Mouse (Mus musculus) T-helper 2 cell (primary cell): ENCODE results near the gene Cttn.

Experiments
- in situ Hi-C: fragments of 300-600 bp; cut with MboI, MseI; formaldehyde crosslinking; loops from one replicate; pipeline ENCODE4 v1.15.1; 2025; ENCODE audit warnings: high pct_unique_total_duplicates

Gene Cttn

GRCm38 (mm10) chr7:144449637-144450570 is 20.9 kb downstream of the Cttn start:
- in situ Hi-C loops, result no loop called here

DNA sequence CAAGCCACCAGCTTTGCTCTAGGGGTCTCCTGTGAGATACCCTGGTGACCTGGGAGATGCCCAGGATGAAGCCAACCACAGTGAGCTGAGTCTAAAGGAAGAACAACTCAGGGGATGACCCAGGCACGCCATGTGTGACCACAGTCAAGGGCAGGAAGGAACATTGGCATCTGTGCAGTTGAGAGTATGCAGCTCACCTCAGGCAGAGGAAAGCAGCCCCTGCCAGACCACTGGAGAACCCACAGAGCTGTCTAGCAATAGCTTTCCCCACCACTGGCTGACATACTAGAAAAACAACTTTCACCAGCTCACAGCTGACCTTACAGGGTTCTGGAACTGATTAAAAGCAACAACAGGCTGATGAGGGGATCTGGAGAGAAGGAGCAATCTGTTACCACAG is 22.6 kb downstream of the Cttn start:
- in situ Hi-C loops, result no loop called here

- in situ Hi-C loops, result no loop called here
Observed at GRCm38 (mm10) chr7:144447146-144447545, 23.7 kb downstream of the Cttn start.

DNA sequence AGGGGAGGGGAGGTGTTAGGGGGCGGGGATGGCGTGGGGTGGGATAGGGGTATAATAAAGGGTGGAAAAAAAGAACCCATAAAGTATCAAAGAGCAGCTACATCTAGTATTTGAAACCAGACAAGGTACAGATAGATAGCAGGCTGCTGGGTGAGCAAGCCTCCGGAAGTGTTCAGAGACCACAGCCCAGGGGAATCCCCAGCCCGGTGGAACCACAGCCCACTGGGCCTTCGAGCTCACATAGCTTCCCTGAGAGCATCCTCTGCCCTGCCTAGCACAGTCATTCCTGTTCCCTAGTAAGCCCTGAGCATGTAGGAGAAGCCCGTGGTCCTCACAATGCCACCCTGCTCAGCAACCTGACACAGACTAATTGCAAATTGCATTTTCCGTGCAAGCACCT is 26.0 kb downstream of the Cttn start:
- in situ Hi-C loops, result no loop called here

- in situ Hi-C loops, result no loop called here
Observed at GRCm38 (mm10) chr7:144441976-144442375, 28.8 kb downstream of the Cttn start.

DNA sequence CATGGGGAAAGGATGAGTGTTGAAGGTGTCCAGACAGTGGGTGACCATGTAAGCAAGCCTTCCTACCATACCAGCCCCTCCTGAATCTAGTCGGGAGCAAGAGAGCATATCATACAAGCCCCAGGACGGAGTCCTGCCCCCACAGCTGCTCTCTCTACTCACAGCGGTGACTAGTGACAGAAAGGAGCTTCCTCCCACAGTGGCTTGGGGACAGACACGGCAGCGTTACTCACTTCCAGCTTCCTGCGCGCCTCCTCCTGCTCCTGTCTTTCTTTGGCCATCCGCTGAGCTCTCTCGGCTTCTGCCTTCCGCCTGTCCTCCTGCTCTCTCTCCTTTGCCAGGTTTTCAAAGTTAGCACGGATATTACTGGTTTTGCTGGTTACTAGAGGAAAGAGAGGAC is 29.3 kb downstream of the Cttn start:
- in situ Hi-C loops, result no loop called here

- in situ Hi-C loops, result no loop called here
Observed at GRCm38 (mm10) chr7:144438811-144439210, 32.0 kb downstream of the Cttn start.

DNA sequence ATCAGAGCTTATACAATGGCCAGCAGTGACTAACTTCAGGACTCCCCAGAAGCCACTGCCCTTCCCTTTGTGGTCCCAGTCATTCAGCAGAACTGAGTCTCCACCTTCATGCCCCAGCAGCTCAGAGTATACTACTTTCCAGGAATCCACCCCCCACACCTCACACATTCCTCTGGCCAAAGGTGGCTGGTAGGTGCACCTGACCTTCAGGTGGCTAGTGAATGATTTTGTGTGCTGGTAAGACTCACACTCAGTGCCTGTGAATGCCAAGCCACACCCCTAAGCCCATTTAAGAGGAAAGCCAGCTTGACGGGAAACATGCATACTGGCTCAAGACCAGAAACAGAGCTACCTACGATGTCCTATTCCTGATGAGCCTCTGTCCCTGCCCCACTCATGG is 37.9 kb downstream of the Cttn start:
- in situ Hi-C loops, result no loop called here

DNA sequence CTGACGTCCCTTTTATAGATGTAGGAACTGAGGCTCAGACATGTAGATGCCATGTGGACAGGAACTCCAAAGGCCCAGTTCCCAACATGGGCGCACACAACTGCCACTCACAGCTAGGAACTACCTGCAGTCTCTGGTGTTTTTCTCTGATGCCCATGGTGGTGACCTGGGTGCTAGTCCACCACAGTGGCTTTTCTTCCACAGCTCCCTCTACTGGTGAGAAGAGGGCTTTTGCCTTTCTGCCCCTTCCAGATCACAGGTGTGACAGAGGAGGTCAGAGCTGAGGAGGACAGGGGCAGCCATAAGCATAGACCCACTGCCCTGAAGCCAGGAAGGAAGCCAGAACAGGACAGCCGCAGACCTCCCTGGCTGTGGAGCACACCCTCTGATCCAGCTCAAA is 43.3 kb downstream of the Cttn start:
- in situ Hi-C loops, result loop anchor here (5.0 kb wide), 2 partner anchors 210 to 335 kb away; no protein-coding TSS in a partner anchor

- in situ Hi-C loops, result loop anchor here (5.0 kb wide), 2 partner anchors 209 to 334 kb away; no protein-coding TSS in a partner anchor
Observed at GRCm38 (mm10) chr7:144426594-144426993, 44.2 kb downstream of the Cttn start.

DNA sequence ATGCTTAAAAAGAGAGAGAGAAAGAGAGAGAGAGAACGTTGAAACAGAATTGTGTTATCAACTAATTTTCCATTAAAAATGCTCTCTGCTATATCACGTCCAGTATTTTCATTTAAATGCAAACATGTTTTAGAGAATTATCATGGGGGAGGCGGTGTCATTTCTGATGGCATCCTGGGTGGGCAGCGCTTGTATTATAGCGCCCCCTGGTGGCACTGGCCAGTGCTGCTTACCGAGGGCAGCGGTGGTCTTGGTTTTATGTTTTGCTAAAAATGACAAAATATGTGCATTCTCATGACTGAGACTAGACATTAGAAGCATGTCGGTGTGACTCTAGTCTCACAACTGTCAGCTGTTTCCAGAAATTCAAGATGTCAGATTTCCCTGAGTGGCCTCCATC is 44.9 kb downstream of the Cttn start:
- in situ Hi-C loops, result loop anchor here (5.0 kb wide), 2 partner anchors 209 to 334 kb away; no protein-coding TSS in a partner anchor

GRCm38 (mm10) chr7:144421478-144421877 is 49.3 kb downstream of the Cttn start:
- in situ Hi-C loops, result no loop called here

DNA sequence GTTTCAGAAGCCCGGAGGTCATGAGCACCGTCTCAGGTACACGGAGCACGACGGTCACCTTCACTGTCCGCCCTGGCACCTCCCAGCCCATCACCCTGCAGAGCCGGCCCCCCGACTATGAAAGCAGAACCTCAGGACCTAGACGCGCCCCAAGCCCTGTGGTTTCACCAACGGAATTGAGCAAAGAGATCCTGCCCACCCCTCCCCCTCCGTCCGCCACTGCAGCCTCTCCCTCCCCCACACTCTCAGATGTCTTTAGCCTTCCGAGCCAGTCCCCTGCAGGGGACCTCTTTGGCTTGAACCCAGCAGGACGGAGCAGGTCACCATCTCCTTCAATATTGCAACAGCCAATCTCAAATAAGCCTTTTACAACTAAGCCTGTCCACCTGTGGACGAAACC is 50.3 kb downstream of the Cttn start:
- in situ Hi-C loops, result no loop called here

GRCm38 (mm10) chr7:144417644-144418343 is 53.0 kb downstream of the Cttn start:
- in situ Hi-C loops, result no loop called here

DNA sequence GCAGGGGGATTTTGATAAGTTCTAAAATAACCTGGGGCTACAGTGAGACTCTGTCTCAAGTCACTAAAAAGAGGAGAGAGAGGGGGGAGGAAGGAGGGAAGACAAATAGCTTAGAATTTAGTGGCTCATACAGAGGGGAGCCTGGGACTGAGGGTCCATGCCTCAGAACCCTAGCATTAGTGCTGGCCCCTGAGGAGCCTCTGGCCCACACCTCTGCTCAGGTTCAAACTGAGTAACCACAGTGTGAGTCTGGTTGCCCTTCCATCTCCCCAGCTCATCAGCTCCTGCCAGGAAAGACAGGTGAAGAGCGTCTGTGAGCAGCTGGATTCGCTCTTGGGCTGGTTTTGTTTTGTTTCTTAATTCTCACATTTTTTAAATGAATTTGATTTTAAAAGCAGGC is 53.6 kb downstream of the Cttn start:
- in situ Hi-C loops, result no loop called here

- in situ Hi-C loops, result no loop called here
Observed at GRCm38 (mm10) chr7:144415795-144416194, 55.0 kb downstream of the Cttn start.

DNA sequence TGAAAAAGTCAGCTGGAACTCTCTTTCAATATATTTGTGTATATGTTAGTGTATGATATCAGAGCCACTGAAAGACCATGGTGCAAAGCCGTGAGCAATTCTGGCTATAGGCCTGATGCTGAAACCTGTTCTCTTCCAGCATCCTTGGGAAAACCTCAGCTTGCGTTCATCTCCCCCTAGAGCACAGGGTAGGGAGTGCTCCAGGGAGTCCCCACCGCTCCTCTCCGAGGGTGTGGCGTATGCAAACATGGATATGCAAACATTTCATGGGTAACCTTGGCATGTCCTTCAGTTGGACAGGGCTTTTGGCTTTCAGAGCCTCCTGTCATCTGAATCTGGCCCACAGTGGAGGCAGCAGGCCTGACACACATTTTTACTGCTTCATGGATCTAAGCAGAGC is 56.2 kb downstream of the Cttn start:
- in situ Hi-C loops, result no loop called here

GRCm38 (mm10) chr7:144411967-144412906 is 58.6 kb downstream of the Cttn start:
- in situ Hi-C loops, result no loop called here

- in situ Hi-C loops, result no loop called here
Observed at GRCm38 (mm10) chr7:144409682-144410081, 61.1 kb downstream of the Cttn start.

GRCm38 (mm10) chr7:144408464-144409000 is 62.3 kb downstream of the Cttn start:
- in situ Hi-C loops, result no loop called here

DNA sequence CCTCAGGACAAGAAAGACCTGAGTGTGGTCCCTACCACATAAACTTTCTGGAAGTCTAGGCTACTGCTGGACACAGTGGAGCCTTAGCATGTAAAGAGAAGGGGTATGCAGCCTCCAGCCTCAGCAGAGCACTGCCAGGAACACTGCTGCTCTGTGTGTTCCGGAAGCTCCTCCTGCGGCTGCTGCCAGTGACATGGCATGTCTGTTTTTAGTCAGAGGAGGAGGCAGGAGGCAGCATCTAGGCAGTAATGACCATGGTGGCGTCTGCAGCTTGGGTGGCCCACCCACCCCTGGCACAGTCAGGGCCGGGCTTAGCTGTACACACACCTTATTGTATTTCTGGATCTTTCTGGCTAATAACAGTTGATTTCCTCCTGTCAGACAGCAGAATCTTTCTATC is 63.1 kb downstream of the Cttn start:
- in situ Hi-C loops, result no loop called here
